Mouse (Mus musculus) fibroblast of lung, adult 2 months (primary cell): ENCODE data around the gene Fpr-rs4.
"Not testable (repeated sequence)": the region's sequence is repeated elsewhere in the genome, so short reads cannot be mapped to it uniquely, and the experiment has no call there.

Experiments used
- DNase-seq: peaks from one replicate; pipeline ENCODE4 v3.0.0-alpha.2; 2011; ENCODE audit warnings: low read depth

The Fpr-rs4 gene

DNA sequence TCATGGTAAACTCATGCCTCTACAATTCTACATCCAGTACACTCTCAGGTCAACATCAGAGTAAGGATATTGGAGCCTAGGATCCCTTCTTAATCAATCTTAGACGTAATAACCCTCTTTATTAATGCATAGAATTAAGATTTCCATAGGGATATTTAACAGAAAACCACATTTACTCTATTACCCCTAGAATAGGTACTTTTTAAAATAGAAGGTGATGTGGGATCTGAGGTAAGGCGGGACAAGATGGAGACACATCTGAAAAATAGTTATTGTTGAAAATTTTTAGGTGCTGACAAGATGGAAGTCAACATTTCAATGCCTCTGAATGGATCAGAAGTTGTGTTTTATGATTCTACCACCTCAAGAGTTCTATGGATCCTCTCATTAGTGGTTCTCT is at the start of gene Fpr-rs4:
Gene Fpr-rs4, plus strand, starts transcription at position 301 of the 400 bp plus-strand sequence.
- no peak for DNase-seq

DNA sequence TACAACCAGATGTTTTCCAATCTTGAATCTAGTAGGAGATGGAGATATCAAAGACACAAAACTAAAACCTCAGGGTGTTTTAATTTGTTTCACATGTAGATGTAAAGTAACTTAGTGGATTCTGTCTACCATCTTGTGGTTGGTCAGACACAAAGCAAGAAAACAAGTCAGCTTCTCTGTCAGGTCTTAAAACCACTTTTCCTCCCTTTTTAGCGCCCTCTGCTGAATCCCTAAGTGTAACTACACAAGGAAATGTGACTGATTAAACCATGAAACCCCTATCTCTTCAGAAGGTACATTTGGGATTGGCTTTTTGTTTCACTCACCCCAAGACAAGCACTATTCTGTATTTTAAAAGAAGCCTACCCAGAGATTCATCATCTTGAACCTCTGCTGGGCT is 48.1 kb upstream of the Fpr-rs4 start:
- peak; percentile 2 for DNase-seq

DNA sequence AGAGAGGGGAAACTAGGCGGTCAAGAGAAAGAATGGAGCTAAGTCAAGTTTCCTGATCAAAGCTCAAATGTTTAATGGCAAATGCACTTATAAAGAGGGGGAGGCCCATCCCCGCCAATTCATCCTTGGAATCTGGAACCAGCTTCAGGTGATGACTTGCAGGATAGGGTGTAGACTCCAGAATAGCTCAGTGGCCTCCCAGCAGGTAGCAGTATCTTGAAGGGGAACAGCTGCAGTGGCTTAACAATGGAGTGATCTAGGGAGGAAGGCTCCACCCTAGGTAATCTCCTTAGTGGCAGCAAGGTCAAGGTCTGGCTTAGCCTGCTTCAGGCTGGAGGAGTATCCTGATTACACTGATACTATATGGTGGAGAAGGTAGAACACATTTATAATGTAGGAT is 40.3 kb upstream of the Fpr-rs4 start:
- DNase-seq = not testable (repeated sequence)

DNA sequence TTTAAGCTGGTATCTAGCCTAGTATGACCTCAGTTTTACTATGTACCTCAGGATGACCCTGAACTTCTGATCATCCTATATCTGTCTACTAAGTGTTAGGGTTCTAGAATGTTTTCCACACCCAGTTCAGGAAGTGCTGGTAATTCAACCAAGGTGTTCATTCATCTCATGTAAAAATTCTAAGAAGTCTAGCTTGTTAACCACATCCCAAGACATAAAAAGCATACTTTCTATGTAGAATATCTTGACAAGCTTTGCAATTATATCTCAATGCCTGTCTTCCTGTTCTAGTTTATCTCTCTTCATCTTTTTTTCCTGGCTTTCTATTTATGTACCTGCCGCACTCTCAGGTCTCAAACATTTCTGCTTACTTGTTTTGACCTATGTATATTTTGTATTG is 16.8 kb upstream of the Fpr-rs4 start:
- DNase-seq = no peak

DNA sequence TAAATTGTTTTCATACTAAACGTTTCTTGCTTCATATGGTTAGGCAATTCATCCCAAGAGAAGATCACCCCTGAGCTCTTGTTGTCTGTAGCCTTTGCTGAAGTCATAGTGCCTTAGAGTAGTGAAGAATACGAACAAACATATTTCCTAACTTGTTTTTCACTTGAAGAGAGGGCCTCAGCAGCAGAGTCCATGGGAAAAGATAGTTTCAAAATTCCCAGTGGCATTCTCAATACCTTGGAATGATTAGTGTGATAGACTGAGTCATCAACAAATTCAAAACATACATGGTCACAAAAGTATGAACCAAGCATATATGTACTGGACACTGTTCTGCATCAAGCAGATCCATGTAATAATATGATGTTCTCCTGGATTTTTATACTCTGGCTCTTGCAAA is 27.6 kb downstream of the Fpr-rs4 start, which contains the start of gene Vmn2r124:
Gene Vmn2r124, plus strand, starts transcription at position 301 of the 400 bp plus-strand sequence.
- DNase-seq = no peak
